Mouse (Mus musculus) CH12.LX (cell line): Measurements from ENCODE around the gene Arrb1. TPM values are rescaled to one million over a fixed set of nuclear protein-coding genes. Genes with fewer than 3 reads are reported as not detected.
A peak's percentile ranks its signal among the peaks of the same experiment; 100 is the strongest.

Experiments
- DNase-seq: peaks from one replicate; pipeline ENCODE4 v3.0.0-alpha.2; 2013; ENCODE audit errors: extremely low read depth
- H3K27ac ChIP-seq: 2 replicates; pipeline ENCODE4 v1.5.1; 2012; ENCODE audit warnings: low read depth, mild to moderate bottlenecking, control low read depth, moderate library complexity; ENCODE audit not compliant: insufficient read depth
- H3K27me3 ChIP-seq: replicated peaks from 2 replicates; pipeline ENCODE3; 2012; ENCODE audit warnings: inconsistent platforms
- H3K36me3 ChIP-seq, 2 experiments: replicated peaks in 1 of 2; 2 replicates each; pipeline versions ENCODE3 to v1.6.1; 2012; ENCODE audit warnings: inconsistent platforms in 1 of 2, low read length in 1 of 2, mild to moderate bottlenecking in 1 of 2, mixed read lengths in 1 of 2, moderate library complexity in 1 of 2; ENCODE audit not compliant: control insufficient read depth in 1 of 2, insufficient read depth in 1 of 2
- H3K4me1 ChIP-seq, 2 experiments: 2 replicates each; pipeline ENCODE4 v1.6.1; 2012; ENCODE audit warnings: inconsistent platforms in 1 of 2, moderate library complexity in 1 of 2; ENCODE audit not compliant: insufficient read depth in 2 of 2, control insufficient read depth in 1 of 2
- H3K4me2 ChIP-seq: 2 replicates; pipeline ENCODE4 v1.6.1; 2012; ENCODE audit warnings: low read depth, mild to moderate bottlenecking, control low read depth; ENCODE audit not compliant: poor library complexity, insufficient read depth, severe bottlenecking
- H3K4me3 ChIP-seq, 3 experiments: fragments of 150-350 bp in 1 of 3; sonication (generic) in 1 of 3; replicated peaks in 1 of 3; 2 replicates each; pipeline versions ENCODE3 to v1.5.1; 2011 to 2012; ENCODE audit warnings: low read depth in 2 of 3, low read length in 2 of 3, mild to moderate bottlenecking in 2 of 3, moderate library complexity in 2 of 3, control low read depth in 1 of 3, improper control_type of control experiment in 1 of 3, inconsistent platforms in 1 of 3, mixed read lengths in 1 of 3; ENCODE audit not compliant: poor library complexity in 1 of 3
- H3K79me2 ChIP-seq: replicated peaks from 2 replicates; pipeline ENCODE4 v1.6.1; 2012; ENCODE audit warnings: mild to moderate bottlenecking, moderate library complexity; ENCODE audit not compliant: control insufficient read depth, poor library complexity, insufficient read depth, severe bottlenecking; ENCODE audit errors: extremely low read depth
- H3K9ac ChIP-seq: 2 replicates; pipeline ENCODE4 v1.6.1; 2012; ENCODE audit warnings: low read depth, mild to moderate bottlenecking, control low read depth, moderate library complexity; ENCODE audit not compliant: insufficient read depth
- H3K9me3 ChIP-seq: replicated peaks from 2 replicates; pipeline ENCODE3; 2012; ENCODE audit warnings: low read length, inconsistent platforms, mixed read lengths
- BHLHE40 ChIP-seq: IDR thresholded peaks from 2 replicates; pipeline ENCODE4 v1.6.1; 2011; ENCODE audit warnings: mild to moderate bottlenecking, low read depth, low read length, improper control_type of control experiment
- E2F4 ChIP-seq: IDR thresholded peaks from 2 replicates; pipeline ENCODE4 v1.6.1; 2011; ENCODE audit warnings: low read depth, low read length, improper control_type of control experiment; ENCODE audit not compliant: insufficient replicate concordance
- ELF1 ChIP-seq: IDR thresholded peaks from 2 replicates; pipeline ENCODE4 v1.6.1; 2014; ENCODE audit warnings: low read depth, mild to moderate bottlenecking, inconsistent platforms, low read length, improper control_type of control experiment
- IRF4 ChIP-seq: IDR thresholded peaks from 2 replicates; pipeline ENCODE4 v1.6.1; 2014; ENCODE audit warnings: low read depth, mild to moderate bottlenecking, inconsistent platforms, low read length, improper control_type of control experiment
- JUND ChIP-seq: conservative IDR thresholded peaks from 2 replicates; pipeline ENCODE4 v1.6.1; 2011; ENCODE audit warnings: low read depth, low read length, improper control_type of control experiment
- KAT2A ChIP-seq: IDR thresholded peaks from 2 replicates; pipeline ENCODE4 v1.6.1; 2012; ENCODE audit warnings: low read length, improper control_type of control experiment, inconsistent platforms; ENCODE audit not compliant: insufficient replicate concordance
- MAX ChIP-seq: IDR thresholded peaks from 2 replicates; pipeline ENCODE4 v1.6.1; 2011; ENCODE audit warnings: low read length, improper control_type of control experiment
- MAZ ChIP-seq: IDR thresholded peaks from 2 replicates; pipeline ENCODE4 v1.6.1; 2012; ENCODE audit warnings: low read depth, mild to moderate bottlenecking, inconsistent platforms, low read length, improper control_type of control experiment, moderate library complexity
- MEF2A ChIP-seq: IDR thresholded peaks from 2 replicates; pipeline ENCODE4 v1.6.1; 2014; ENCODE audit warnings: low read depth, mild to moderate bottlenecking, inconsistent platforms, low read length, improper control_type of control experiment, borderline replicate concordance
- NELFE ChIP-seq: IDR thresholded peaks from 2 replicates; pipeline ENCODE4 v1.6.1; 2011; ENCODE audit warnings: low read depth, low read length, improper control_type of control experiment
- PAX5 ChIP-seq: IDR thresholded peaks from 2 replicates; pipeline ENCODE4 v1.6.1; 2012; ENCODE audit warnings: low read length, inconsistent platforms, mixed read lengths
- POLR2AphosphoS2 ChIP-seq: IDR thresholded peaks from 2 replicates; pipeline ENCODE4 v1.6.1; 2011; ENCODE audit warnings: low read depth, low read length, improper control_type of control experiment
- RAD21 ChIP-seq: IDR thresholded peaks from 2 replicates; pipeline ENCODE4 v1.6.1; 2011; ENCODE audit warnings: low read depth, mild to moderate bottlenecking, low read length, improper control_type of control experiment, moderate library complexity
- RCOR1 ChIP-seq: conservative IDR thresholded peaks from 2 replicates; pipeline ENCODE4 v1.6.1; 2012; ENCODE audit warnings: low read depth, mild to moderate bottlenecking, inconsistent platforms, low read length, improper control_type of control experiment
- SIN3A ChIP-seq: IDR thresholded peaks from 2 replicates; pipeline ENCODE4 v1.6.1; 2012; ENCODE audit warnings: low read length, improper control_type of control experiment, inconsistent platforms
- SMC3 ChIP-seq: IDR thresholded peaks from 2 replicates; pipeline ENCODE4 v1.6.1; 2011; ENCODE audit warnings: low read depth, low read length, improper control_type of control experiment
- TBP ChIP-seq: conservative IDR thresholded peaks from 2 replicates; pipeline ENCODE4 v1.6.1; 2011; ENCODE audit warnings: low read depth, low read length, improper control_type of control experiment
- TCF12 ChIP-seq: IDR thresholded peaks from 2 replicates; pipeline ENCODE4 v1.6.1; 2014; ENCODE audit warnings: low read depth, mild to moderate bottlenecking, inconsistent platforms, low read length, improper control_type of control experiment
- UBTF ChIP-seq: IDR thresholded peaks from 2 replicates; pipeline ENCODE4 v1.6.1; 2012; ENCODE audit warnings: low read depth, mild to moderate bottlenecking, inconsistent platforms, low read length, improper control_type of control experiment, moderate library complexity
- USF1 ChIP-seq: IDR thresholded peaks from 2 replicates; pipeline ENCODE4 v1.6.1; 2014; ENCODE audit warnings: low read depth, mild to moderate bottlenecking, inconsistent platforms, low read length, improper control_type of control experiment
- ZKSCAN1 ChIP-seq: IDR thresholded peaks from 2 replicates; pipeline ENCODE4 v1.6.1; 2012; ENCODE audit warnings: low read depth, inconsistent platforms, low read length, improper control_type of control experiment, borderline replicate concordance
- ZNF384 ChIP-seq: IDR thresholded peaks from 2 replicates; pipeline ENCODE4 v1.6.1; 2012; ENCODE audit warnings: low read depth, low read length, improper control_type of control experiment, inconsistent platforms
- dilution Hi-C: fragments of 300-500 bp; cut with MboI; formaldehyde crosslinking; loops from 2 replicates; pipeline ENCODE4 v1.14.3; 2020; ENCODE audit warnings: low sequenced_read_pairs; ENCODE audit not compliant: extremely low pct_unique_long_range_greater_than_20kb, extremely low pct_ligation_motif_present
- in situ Hi-C: fragments of 300-500 bp; cut with MboI; formaldehyde crosslinking; loops from 3 replicates; pipeline ENCODE4 v1.14.3; 2019; ENCODE audit warnings: low sequenced_read_pairs, low pct_ligation_motif_present, low pct_unique_long_range_greater_than_20kb, mixed read lengths
- polyA plus RNA-seq: library from polyadenylated mRNA; unstranded; fragments of >175 nt; gene quantifications from 2 replicates; pipeline ENCODE4 v1.2.1, GENCODE M21; 2012; ENCODE audit warnings: low read depth; ENCODE audit not compliant: insufficient read length
- total RNA-seq, 2 experiments: library from RNA; depleted of rRNA; stranded (reverse); fragments of 300-350 nt in 1 of 2; fragments of >200 nt in 1 of 2; gene quantifications; 2 replicates each; pipeline ENCODE4 v1.2.3; 2012 to 2014

Gene Arrb1
- total and polyA plus RNA-seq, 3 experiments = 3.3 to 5.2 (median 4.2) TPM

- Histone ChIP-seq H3K4me3 (peak within 1 kb of the TSS in 2 of 3 experiments; percentile 24 to 44), H3K27me3 (peaks cover 57% of the 10 kb centered on the region), H3K79me2 (no peaks in the 10 kb centered on the region), H3K4me1 (peaks cover 4 to 13% of the 10 kb centered on the region in 2 experiments), H3K27ac (no peak within 1 kb of the TSS), H3K9me3 (peaks cover 15% of the 10 kb centered on the region), H3K9ac (no peak within 1 kb of the TSS), H3K36me3 (no peaks in the 10 kb centered on the region), H3K4me2 (peak within 1 kb of the TSS; percentile 68)
- no peak for DNase-seq
- in situ Hi-C loops (loop anchor here (10.0 kb wide), 1 partner anchor 78 kb away; no protein-coding TSS in a partner anchor), dilution Hi-C loops (no loop called here)
- TF ChIP-seq RCOR1 (no peak), ELF1 (peak; percentile 35; the same call in 1 of the 2 replicates)
Measured at GRCm38 (mm10) chr7:99626376-99627270, 91.4 kb downstream of the Arrb1 start, which contains the start of gene Tpbgl. Tpbgl (minus strand) TSS chr7:99627103.

DNA sequence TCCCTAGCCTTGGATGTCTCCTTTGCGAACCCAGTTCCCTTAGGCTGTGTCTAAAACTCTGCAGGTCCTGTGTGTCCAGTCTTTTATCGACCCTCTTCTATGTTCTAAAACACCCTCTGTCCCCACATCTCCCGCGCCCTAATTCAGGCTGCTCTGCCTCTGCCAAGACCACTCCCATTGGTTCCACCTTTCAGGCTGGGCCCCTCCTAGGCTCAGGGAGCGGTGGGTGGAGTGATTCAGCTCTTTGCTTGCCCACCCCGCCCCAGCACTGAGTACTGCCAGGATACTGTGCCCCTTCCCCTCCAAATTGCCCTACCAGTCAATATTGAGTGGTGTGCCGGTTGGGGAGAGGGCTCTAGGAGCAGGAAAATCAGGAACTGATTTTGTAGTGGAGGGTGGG, 92.1 kb downstream of the Arrb1 start:
- in situ Hi-C loops (loop anchor here (10.0 kb wide), 1 partner anchor 77 kb away; no protein-coding TSS in a partner anchor), dilution Hi-C loops (no loop called here)
- DNase-seq = no peak
- no peak overlapping the region for H3K27ac ChIP-seq
- H3K4me1 ChIP-seq = peaks cover 4 to 13% of the 10 kb centered on the region in 2 experiments
- TF ChIP-seq MAX (no peak), NELFE (no peak), USF1 (no peak)
- peaks cover 55% of the 10 kb centered on the region for H3K27me3 ChIP-seq
- no peak overlapping the region for H3K4me2 ChIP-seq
- H3K4me3 ChIP-seq = no peak overlapping the region
- no peaks in the 10 kb centered on the region for H3K79me2 ChIP-seq
- H3K36me3 ChIP-seq = no peaks in the 10 kb centered on the region
- peaks cover 15% of the 10 kb centered on the region for H3K9me3 ChIP-seq
- no peak overlapping the region for H3K9ac ChIP-seq

GRCm38 (mm10) chr7:99632286-99632685, 97.0 kb downstream of the Arrb1 start:
- no peak for DNase-seq
- no peaks in the 10 kb centered on the region for H3K79me2 ChIP-seq
- H3K4me2 ChIP-seq = no peak overlapping the region
- peaks cover 0 to 17% of the 10 kb centered on the region in 2 experiments; a peak in 2 of 4 replicates for H3K4me1 ChIP-seq
- peaks cover 61% of the 10 kb centered on the region for H3K27me3 ChIP-seq
- no peak overlapping the region for H3K27ac ChIP-seq
- no peak overlapping the region for H3K9ac ChIP-seq
- no peak for TF ChIP-seq PAX5
- no peak for TF ChIP-seq KAT2A
- TF ChIP-seq SMC3 = no peak
- TF ChIP-seq ZKSCAN1 = no peak
- no peak for TF ChIP-seq MAZ
- no peak for TF ChIP-seq TCF12
- no peak for TF ChIP-seq IRF4
- no peak for TF ChIP-seq TBP
- TF ChIP-seq E2F4 = no peak
- TF ChIP-seq UBTF = no peak
- no peak for TF ChIP-seq MEF2A
- no peak for TF ChIP-seq RAD21
- TF ChIP-seq ZNF384 = no peak
- no peak for TF ChIP-seq RCOR1
- TF ChIP-seq BHLHE40 = no peak
- no peak for TF ChIP-seq POLR2AphosphoS2
- no peak for TF ChIP-seq JUND
- no peak for TF ChIP-seq SIN3A
- dilution Hi-C loops = no loop called here
- no peaks in the 10 kb centered on the region for H3K36me3 ChIP-seq
- H3K4me3 ChIP-seq = no peak overlapping the region
- no peaks in the 10 kb centered on the region for H3K9me3 ChIP-seq
- in situ Hi-C loops = no loop called here
